Mouse (Mus musculus): ENCODE results near the gene Slc35e3. TPM values are rescaled to one million over a fixed set of nuclear protein-coding genes. Genes with fewer than 3 reads are reported as not detected.

Slc35e3 gene
- total RNA-seq, 2 experiments from 2014 or later = 7.4 to 7.5 TPM

GRCm38 (mm10) chr10:117691389-117691968 lies 54.7 kb downstream of the Slc35e3 start:
- intact Hi-C loops (cut with DNase I) = no loop called here
- no peak for DNase-seq (ENCODE audit: low spot score)

GRCm38 (mm10) chr10:117690770-117691296 lies 55.3 kb downstream of the Slc35e3 start:
- intact Hi-C loops (cut with DNase I) = no loop called here
- no peak for DNase-seq (ENCODE audit: low spot score)

- intact Hi-C loops (cut with DNase I) = no loop called here
- no peak for DNase-seq (ENCODE audit: low spot score)
Measured at GRCm38 (mm10) chr10:117690101-117690352, 56.1 kb downstream of the Slc35e3 start.

- intact Hi-C loops (cut with DNase I) = no loop called here
Measured at GRCm38 (mm10) chr10:117689297-117690100, 56.7 kb downstream of the Slc35e3 start.

GRCm38 (mm10) chr10:117688204-117689151 lies 57.7 kb downstream of the Slc35e3 start:
- intact Hi-C loops (cut with DNase I) = no loop called here
- no peak for DNase-seq (ENCODE audit: low spot score)

More at GRCm38 (mm10) chr10:117689297-117690100, 56.7 kb downstream of the Slc35e3 start:
- DNase-seq (ENCODE audit: low spot score) = no peak

- no peak for DNase-seq (ENCODE audit: low spot score)
- intact Hi-C loops (cut with DNase I) = no loop called here
Measured at GRCm38 (mm10) chr10:117687577-117687976, 58.6 kb downstream of the Slc35e3 start.

- no peak for DNase-seq (ENCODE audit: low spot score)
- intact Hi-C loops (cut with DNase I) = no loop called here
Measured at GRCm38 (mm10) chr10:117687018-117687417, 59.1 kb downstream of the Slc35e3 start.

- DNase-seq (ENCODE audit: low spot score) = no peak
Measured at GRCm38 (mm10) chr10:117685849-117686591, 60.1 kb downstream of the Slc35e3 start.

GRCm38 (mm10) chr10:117685171-117685848 lies 60.9 kb downstream of the Slc35e3 start:
- intact Hi-C loops (cut with DNase I) = no loop called here

More at GRCm38 (mm10) chr10:117685849-117686591, 60.1 kb downstream of the Slc35e3 start:
- intact Hi-C loops (cut with DNase I) = no loop called here

GRCm38 (mm10) chr10:117684298-117685170 lies 61.6 kb downstream of the Slc35e3 start:
- intact Hi-C loops (cut with DNase I) = no loop called here

More at GRCm38 (mm10) chr10:117685171-117685848, 60.9 kb downstream of the Slc35e3 start:
- DNase-seq (ENCODE audit: low spot score) = no peak

GRCm38 (mm10) chr10:117683734-117684037 lies 62.5 kb downstream of the Slc35e3 start:
- no peak for DNase-seq (ENCODE audit: low spot score)
- intact Hi-C loops (cut with DNase I) = no loop called here

More at GRCm38 (mm10) chr10:117684298-117685170, 61.6 kb downstream of the Slc35e3 start:
- DNase-seq (ENCODE audit: low spot score) = no peak

Other genes with a start within 250 kb of the Slc35e3 start
- gene Cpm, start 116.9 kb downstream of the Slc35e3 start, total RNA-seq (2021) = 1 to 10 TPM; 3.9 to 4.5 TPM
- 10 to 100 TPM; 49.3 to 53.1 TPM for gene Mdm2, start 35.6 kb downstream of the Slc35e3 start, total RNA-seq (2021)
- 1 to 10 TPM; 7.3 to 8.6 TPM for gene Nup107, start 46.3 kb upstream of the Slc35e3 start, total RNA-seq (2021)
- gene Rap1b, start 99.7 kb upstream of the Slc35e3 start, total RNA-seq (2021) = 10 to 100 TPM; 48.1 to 56.8 TPM

Data from heart, postnatal 25 days (tissue).